Mouse (Mus musculus) heart, adult 2 months (tissue): Measurements from ENCODE around the gene Snrpd3. TPM values are rescaled to one million over a fixed set of nuclear protein-coding genes. Genes with fewer than 3 reads are reported as not detected.
"Not testable (repeated sequence)": the region's sequence is repeated elsewhere in the genome, so short reads cannot be mapped to it uniquely, and the experiment has no call there.

Source experiments
- DNase-seq, 2 experiments: peaks; one replicate each; pipeline ENCODE4 v3.0.0; 2021
- H3K27ac ChIP-seq: fragments of 200-600 bp; 2 replicates; pipeline ENCODE4 v1.8.1; 2022
- H3K27me3 ChIP-seq: fragments of 200-500 bp; 2 replicates; pipeline ENCODE4 v1.6.1; 2012; ENCODE audit warnings: mild to moderate bottlenecking, low read length, inconsistent platforms, mixed read lengths; ENCODE audit not compliant: control insufficient read depth, insufficient read depth
- H3K36me3 ChIP-seq: fragments of 200-500 bp; 2 replicates; pipeline ENCODE4 v1.6.1; 2012; ENCODE audit warnings: low read length, inconsistent platforms; ENCODE audit not compliant: control insufficient read depth, insufficient read depth
- H3K4me1 ChIP-seq: fragments of 200-500 bp; 2 replicates; pipeline ENCODE4 v1.6.1; 2011; ENCODE audit warnings: low read length; ENCODE audit not compliant: control insufficient read depth, insufficient read depth
- H3K4me3 ChIP-seq: fragments of 200-600 bp; 2 replicates; pipeline ENCODE4 v1.8.1; 2022
- H3K79me2 ChIP-seq: fragments of 200-500 bp; replicated peaks from 2 replicates; pipeline ENCODE4 v1.6.1; 2012; ENCODE audit warnings: mild to moderate bottlenecking, inconsistent platforms, low read length, moderate library complexity, mixed read lengths; ENCODE audit not compliant: control insufficient read depth, insufficient read depth
- H3K9ac ChIP-seq: fragments of 200-500 bp; 2 replicates; pipeline ENCODE4 v1.6.1; 2012; ENCODE audit warnings: low read depth, mild to moderate bottlenecking, control low read depth, inconsistent platforms, low read length, mixed read lengths
- CTCF ChIP-seq: fragments of 200-600 bp; IDR thresholded peaks from 2 replicates; pipeline ENCODE4 v1.8.1; 2022; ENCODE audit warnings: antibody characterized with exemption, mild to moderate bottlenecking, moderate library complexity
- EP300 ChIP-seq: fragments of 200-500 bp; IDR thresholded peaks from 2 replicates; pipeline ENCODE4 v1.6.1; 2011; ENCODE audit warnings: low read depth, low read length, control low read depth; ENCODE audit not compliant: insufficient read depth
- POLR2A ChIP-seq: fragments of 200-500 bp; IDR thresholded peaks from 2 replicates; pipeline ENCODE4 v1.6.1; 2011; ENCODE audit warnings: mild to moderate bottlenecking, low read depth, low read length, control low read depth; ENCODE audit not compliant: insufficient read depth
- WGBS: fragments of 180-500 bp; shearing (Covaris S2); methylation state at CpG from one replicate; pipeline ENCODE4 v1.1.7; 2018; 5-methylcytosine and 5-hydroxymethylcytosine counted together
- intact Hi-C: fragments of 180-260 bp; cut with DNase I; formaldehyde crosslinking; loops from one replicate; pipeline ENCODE4 v1.15.1; 2025
- polyA plus RNA-seq: library from polyadenylated mRNA; depleted of rRNA; stranded (reverse); fragments of >200 nt; gene quantifications from 2 replicates; pipeline ENCODE4 v1.2.3, GENCODE M21; 2012
- total RNA-seq, 2 experiments: library from RNA; stranded (reverse); gene quantifications; 2 replicates each; pipeline ENCODE4 v1.2.3; 2021

Gene Snrpd3
- total and polyA plus RNA-seq, 3 experiments = 20.8 to 65.8 (median 61.1) TPM

- peaks cover 15% of the 10 kb centered on the region for H3K4me1 ChIP-seq
- peaks cover 9% of the 10 kb centered on the region for H3K36me3 ChIP-seq
- DNase-seq = no peak
- H3K4me3 ChIP-seq = peak overlapping the region; percentile 98
- peak overlapping the region; percentile 99 for H3K27ac ChIP-seq
- peak overlapping the region; percentile 97 for H3K9ac ChIP-seq
- 0% methylated on average over 12 of the region's 12 CpGs for WGBS
- H3K79me2 ChIP-seq = peaks cover 1% of the 10 kb centered on the region; the same call in 1 of the 2 replicates
- intact Hi-C loops = loop anchor here (2.0 kb wide), 1 partner anchor 304 kb away; the partner anchor contains the start of gene Specc1l
- H3K27me3 ChIP-seq = no peaks in the 10 kb centered on the region
- 0 out of 2 replicates have a peak, but pooled peaks have one; percentile 2 for TF ChIP-seq EP300
- no peak for TF ChIP-seq CTCF
These were observed 653 bp upstream of the Snrpd3 start for GRCm38 (mm10) chr10:75516724-75517072.

DNA sequence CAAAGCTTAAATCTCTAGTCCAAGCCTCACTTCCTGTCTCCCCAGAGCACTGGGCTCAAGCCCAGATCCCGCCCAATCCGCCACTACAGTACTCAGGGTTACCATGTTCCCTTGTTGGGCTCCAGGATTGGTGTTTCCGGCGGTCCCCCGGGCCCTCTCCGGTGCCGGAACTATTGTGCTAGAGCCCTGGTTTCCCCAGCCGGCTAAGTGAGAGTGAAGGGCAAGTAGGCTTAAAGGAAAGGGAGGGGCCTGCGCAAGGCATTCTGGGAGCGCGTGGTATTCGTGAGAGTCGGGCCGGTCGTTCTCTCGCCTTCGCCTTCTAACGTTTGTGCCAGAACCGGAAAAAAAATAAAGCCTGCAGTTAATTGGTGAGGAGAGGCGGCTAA, 400 bp downstream of the Snrpd3 start, which contains the start of gene Gucd1:
Gene Gucd1 (minus strand): TSS at position 215 of the 386 bp plus-strand sequence.
- H3K79me2 ChIP-seq = peaks cover 1% of the 10 kb centered on the region; the same call in 1 of the 2 replicates
- peak; percentile 97 to 98 for DNase-seq
- H3K4me1 ChIP-seq = peaks cover 15% of the 10 kb centered on the region
- H3K4me3 ChIP-seq = peak within 1 kb of the TSS; percentile 98
- peak within 1 kb of the TSS; percentile 97 for H3K9ac ChIP-seq
- intact Hi-C loops = loop anchor here (2.0 kb wide), 1 partner anchor 305 kb away; the partner anchor contains the start of gene Specc1l
- H3K27ac ChIP-seq = peak within 1 kb of the TSS; percentile 99
- H3K27me3 ChIP-seq = no peaks in the 10 kb centered on the region
- TF ChIP-seq EP300 (peak; percentile 55; the same call in 1 of the 2 replicates), POLR2A (peak; percentile 78; the same call in 1 of the 2 replicates), CTCF (no peak)
- WGBS = under 1% methylated on average over 20 of the region's 20 CpGs
- peaks cover 9% of the 10 kb centered on the region for H3K36me3 ChIP-seq

DNA sequence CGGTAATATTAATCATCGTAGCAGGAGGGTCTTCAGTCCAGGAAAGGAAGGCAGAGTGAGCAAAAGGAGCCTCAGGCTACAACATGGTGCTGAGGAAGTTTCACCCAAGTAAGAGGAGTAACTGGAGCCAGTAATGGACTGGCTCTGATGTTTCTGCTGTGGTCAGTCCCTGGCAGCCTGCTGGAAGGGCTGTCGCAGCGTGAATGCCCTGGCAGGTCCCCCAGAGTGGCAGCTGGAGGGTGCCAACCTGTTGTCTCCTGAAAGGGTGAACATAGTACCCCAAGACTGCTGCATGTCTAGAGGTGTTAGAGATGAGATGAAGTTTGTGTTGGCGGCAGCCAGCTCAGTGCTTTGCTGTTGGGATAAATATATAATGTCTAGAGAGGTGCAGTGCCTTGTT, 3.2 kb downstream of the Snrpd3 start:
- Histone ChIP-seq H3K9ac (no peak overlapping the region), H3K36me3 (peaks cover 21% of the 10 kb centered on the region), H3K4me3 (no peak overlapping the region), H3K4me1 (peaks cover 13% of the 10 kb centered on the region), H3K27me3 (no peaks in the 10 kb centered on the region), H3K27ac (no peak overlapping the region), H3K79me2 (peaks cover 1% of the 10 kb centered on the region; the same call in 1 of the 2 replicates)
- intact Hi-C loops = no loop called here
- TF ChIP-seq POLR2A (no peak), CTCF (no peak), EP300 (no peak)
- DNase-seq = no peak
- WGBS = 81% methylated on average over 5 of the region's 5 CpGs

GRCm38 (mm10) chr10:75521643-75522042, 4.3 kb downstream of the Snrpd3 start:
- 65% methylated on average over 4 of the region's 4 CpGs for WGBS

DNA sequence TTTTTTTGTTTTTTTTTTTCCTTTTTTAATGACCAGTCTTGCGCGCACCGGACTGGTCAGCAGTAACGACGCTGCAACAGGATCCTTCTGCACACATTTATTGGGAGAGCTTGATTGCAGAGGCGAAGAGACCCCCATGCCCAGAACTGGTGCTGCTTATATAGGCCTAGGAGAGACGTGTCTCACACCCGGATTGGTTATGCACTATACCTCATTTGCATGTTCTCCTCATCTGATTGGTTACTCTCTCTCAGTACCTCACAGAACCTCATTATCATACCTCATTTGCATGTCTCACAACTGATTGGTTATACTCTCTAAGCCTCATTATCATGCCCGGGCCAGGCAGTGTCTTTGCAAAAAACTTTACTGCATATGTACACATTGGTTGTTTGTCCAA, 8.1 kb downstream of the Snrpd3 start:
- H3K9ac ChIP-seq, DNase-seq, H3K27me3 ChIP-seq, H3K4me1 ChIP-seq, H3K27ac ChIP-seq, intact Hi-C loops, H3K79me2 ChIP-seq, H3K4me3 ChIP-seq: not testable (repeated sequence)
- peaks cover 15% of the 10 kb centered on the region for H3K36me3 ChIP-seq
- WGBS = 97% methylated on average over 9 of the region's 9 CpGs

More at GRCm38 (mm10) chr10:75521643-75522042, 4.3 kb downstream of the Snrpd3 start:
- peaks cover 21% of the 10 kb centered on the region for H3K36me3 ChIP-seq
- no peak overlapping the region for H3K27ac ChIP-seq
- no peak for DNase-seq
- H3K4me3 ChIP-seq = no peak overlapping the region
- H3K79me2 ChIP-seq = peaks cover 4% of the 10 kb centered on the region; the same call in 1 of the 2 replicates
- intact Hi-C loops = no loop called here
- H3K4me1 ChIP-seq = peaks cover 4% of the 10 kb centered on the region
- no peak overlapping the region for H3K9ac ChIP-seq
- TF ChIP-seq EP300 = no peak
- TF ChIP-seq POLR2A = no peak
- no peaks in the 10 kb centered on the region for H3K27me3 ChIP-seq

- peaks cover 2% of the 10 kb centered on the region; the same call in 1 of the 2 replicates for H3K4me1 ChIP-seq
- peaks cover 3% of the 10 kb centered on the region; the same call in 1 of the 2 replicates for H3K36me3 ChIP-seq
- no peaks in the 10 kb centered on the region for H3K27me3 ChIP-seq
- H3K79me2 ChIP-seq = peaks cover 2% of the 10 kb centered on the region; the same call in 1 of the 2 replicates
- no peak for DNase-seq
- no peak overlapping the region for H3K9ac ChIP-seq
- intact Hi-C loops = no loop called here
- H3K4me3 ChIP-seq = no peak overlapping the region
- TF ChIP-seq POLR2A (no peak), EP300 (no peak), CTCF (no peak)
- no peak overlapping the region for H3K27ac ChIP-seq
- 86% methylated on average over 2 of the region's 2 CpGs for WGBS
These were observed 13.0 kb downstream of the Snrpd3 start for GRCm38 (mm10) chr10:75530322-75530721.
